Mouse (Mus musculus) heart, postnatal 4 days (tissue): ENCODE measurements around the gene Spty2d1. TPM values are rescaled to one million over a fixed set of nuclear protein-coding genes. Genes with fewer than 3 reads are reported as not detected.
A peak's percentile ranks its signal among the peaks of the same experiment; 100 is the strongest.

Experiments
- DNase-seq: peaks from one replicate; pipeline ENCODE4 v3.0.0; 2021
- total RNA-seq, 2 experiments: library from RNA; stranded (reverse); gene quantifications; 2 replicates each; pipeline ENCODE4 v1.2.3; 2021

The Spty2d1 gene
- total RNA-seq, 2 experiments from 2014 or later: 15.1 to 15.7 TPM

DNA sequence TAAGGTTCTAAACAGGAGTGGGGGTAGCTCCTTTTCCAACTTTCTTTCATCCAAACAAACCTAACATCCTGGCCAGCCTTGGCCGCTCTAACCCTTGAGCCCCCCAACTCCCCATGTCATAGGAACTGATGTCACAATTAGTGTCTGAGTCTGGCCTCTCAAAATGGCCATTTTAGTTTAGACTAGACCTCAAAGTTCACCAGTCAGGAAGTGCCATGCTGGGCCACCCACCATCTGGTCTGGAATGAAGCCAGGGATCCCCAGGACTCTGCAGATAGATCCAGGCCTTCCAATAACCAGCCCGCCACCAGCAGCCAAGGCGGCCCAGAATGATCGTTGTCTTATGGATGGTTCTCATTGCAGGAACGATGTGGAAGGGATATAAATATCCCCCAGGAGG lies 21.6 kb downstream of the Spty2d1 start:
- DNase-seq: no peak

DNA sequence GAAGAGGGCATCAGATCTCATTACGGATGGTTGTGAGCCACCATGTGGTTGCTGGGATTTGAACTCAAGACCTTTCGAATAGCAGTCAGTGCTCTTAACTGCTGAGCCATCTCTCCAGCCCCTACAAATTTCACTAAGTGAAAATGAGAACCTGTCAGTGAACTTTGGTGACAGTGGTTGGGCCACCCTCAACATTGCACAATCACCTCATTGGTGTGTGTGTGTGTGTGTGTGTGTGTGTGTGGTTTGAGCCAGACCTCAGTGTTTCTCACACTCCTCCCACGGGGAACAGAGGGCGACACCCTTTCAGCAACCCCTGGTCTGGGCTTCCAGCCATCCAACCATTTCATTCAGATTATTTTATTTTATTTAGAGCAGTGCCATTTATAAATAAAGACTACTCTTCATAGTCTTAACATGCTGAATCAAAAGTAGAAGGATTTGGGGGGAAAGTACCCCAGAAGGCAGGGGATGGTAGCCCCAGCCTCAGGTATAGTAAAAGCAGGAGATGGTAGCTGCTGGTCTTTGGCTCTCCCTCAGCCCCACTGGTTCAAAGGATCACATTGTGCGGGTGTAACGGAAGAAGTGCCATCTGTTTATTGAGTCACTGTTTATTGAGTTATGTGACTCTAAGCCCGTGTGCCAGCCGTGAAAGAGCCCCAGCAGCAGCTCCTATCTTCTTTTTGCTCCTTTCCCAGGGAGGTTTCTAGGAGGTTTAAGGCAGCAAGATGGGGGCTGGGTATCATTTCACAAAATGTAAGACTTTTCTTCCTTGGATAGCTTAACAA lies 22.3 kb downstream of the Spty2d1 start:
- no peak for DNase-seq

DNA sequence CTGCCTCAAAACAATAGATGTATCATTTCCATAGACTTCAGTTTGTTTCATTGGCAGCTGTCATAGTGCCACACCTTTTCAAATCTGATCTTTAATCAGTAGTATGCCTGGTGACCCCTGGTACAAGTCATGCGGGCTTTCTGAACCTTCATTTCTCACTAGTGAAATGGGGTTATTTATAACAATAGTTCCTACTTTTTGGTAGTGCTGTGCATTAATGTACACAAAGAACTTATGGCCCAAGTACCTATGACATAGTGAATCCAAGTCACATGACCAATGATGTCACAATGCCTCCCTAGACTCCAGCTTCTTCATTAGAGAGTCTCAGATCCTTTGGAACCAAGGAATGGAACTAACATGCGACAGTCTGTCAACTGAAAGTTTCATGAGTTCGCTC lies 24.9 kb downstream of the Spty2d1 start, which contains the start of gene Gm9999:
Gene Gm9999 (plus strand): TSS at position 301 of the 400 bp plus-strand sequence.
- no peak for DNase-seq

DNA sequence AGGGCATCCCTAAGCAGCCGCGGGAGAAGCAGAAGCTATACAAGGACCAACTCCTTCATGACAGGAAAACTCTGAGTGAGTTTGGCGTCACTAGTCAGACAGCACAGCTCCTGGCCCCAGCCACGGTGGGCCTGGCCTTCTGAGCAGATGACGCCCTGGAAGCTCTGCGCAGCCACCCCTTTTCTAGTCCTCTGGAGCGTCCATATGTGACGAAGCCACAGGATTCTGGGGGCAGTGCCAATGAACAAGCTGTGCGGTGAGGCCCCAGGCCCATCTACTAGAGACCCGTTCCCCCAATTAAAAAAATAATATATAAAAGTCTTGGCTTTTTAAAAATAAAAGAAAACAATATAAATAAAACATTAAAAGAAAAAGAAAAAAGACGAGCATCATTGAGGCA lies 32.8 kb downstream of the Spty2d1 start:
- no peak for DNase-seq

DNA sequence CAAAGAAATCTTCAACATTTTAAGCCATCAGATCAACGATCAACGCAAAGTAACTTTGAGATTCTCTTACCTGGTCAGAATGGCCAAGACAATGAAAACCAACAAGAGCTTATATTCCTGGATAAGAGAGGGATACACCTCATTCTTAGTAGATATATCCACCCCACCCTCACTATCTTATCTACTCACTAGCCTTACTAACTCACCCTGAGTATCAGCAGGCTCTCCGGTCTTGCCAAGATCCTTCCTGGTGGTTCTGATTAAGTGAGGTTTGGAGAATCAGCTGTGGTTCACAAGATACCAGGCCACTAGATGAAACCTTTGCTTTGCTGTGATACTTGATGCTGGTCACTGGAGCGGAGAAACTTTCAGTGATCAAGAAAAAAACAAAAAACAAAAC lies 33.6 kb downstream of the Spty2d1 start:
- no peak for DNase-seq

DNA sequence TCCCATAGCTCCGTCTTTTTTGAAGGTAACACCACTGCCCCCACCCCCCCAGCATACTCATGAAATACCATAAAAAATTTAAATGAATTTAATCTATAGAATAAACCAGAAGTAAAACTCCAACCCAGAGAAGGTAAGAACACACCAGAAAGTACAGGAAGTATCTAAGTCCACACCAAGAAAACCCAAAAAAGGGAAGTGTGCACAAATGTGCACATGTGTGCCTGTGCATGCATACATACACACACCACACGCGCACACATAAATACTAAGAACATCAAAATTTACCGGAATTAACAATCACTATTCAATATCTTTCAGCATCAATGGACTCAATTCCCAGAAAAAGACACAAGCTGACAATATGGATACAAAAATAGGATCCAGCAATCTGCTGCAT lies 38.3 kb downstream of the Spty2d1 start:
- no peak for DNase-seq

DNA sequence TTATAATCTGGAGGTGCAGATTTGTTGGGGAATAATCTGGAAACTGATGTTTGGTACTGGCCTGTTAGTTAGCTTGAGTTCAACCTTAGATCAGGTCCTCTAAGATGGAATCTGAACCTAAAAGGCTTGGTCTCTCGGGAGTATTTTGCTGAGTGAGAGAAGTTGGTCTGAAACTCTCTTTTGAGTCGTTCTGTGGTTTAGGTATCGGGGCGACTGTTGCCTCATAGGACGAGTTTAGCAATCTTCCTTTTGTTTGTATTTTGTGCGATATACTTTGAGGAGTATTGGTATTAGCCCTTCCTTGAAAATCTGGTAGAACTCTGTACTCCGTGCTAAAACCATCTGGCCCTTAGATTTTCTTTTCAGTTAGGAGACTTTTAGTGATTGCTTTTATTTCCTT lies 44.1 kb downstream of the Spty2d1 start:
- DNase-seq: no peak

DNA sequence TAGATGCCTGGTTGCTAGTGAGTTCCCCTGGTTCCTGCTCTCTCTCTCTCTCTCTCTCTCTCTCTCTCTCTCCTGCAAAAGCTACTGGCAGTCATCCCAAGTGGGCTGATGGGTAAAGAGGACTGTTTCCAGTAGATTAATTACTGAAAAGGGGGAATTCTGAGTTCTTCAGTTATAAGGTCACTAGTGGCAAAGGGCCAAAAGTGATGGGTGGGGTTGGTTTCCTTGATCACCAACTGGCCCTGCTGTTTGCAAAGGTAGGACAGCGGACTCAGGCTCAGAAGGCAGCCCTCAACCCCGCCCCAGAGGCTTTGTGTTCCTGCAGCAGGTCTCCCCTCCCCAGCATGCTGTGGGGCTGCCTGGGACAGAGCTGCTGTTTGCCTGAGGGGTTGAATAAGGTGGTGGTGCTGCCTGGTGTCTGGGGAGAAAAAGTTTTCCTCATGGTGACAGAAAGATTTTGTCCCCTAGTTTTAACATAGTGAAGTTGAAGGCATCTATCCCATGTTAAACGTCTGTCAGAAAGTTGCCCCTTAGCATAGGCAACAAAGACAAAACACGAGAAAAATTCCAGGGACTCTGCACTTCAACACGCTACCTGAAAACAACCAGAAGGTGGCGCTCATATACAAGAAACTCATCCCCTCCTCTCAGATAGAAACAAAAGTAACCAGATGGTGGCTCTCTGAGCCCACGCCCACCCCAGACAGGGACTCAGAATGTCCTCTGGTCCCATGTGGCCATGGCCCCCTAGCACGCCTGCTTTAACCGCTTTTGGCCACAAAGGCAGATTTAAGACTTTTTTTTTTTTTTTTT lies 45.2 kb downstream of the Spty2d1 start:
- DNase-seq: peak; percentile 81

DNA sequence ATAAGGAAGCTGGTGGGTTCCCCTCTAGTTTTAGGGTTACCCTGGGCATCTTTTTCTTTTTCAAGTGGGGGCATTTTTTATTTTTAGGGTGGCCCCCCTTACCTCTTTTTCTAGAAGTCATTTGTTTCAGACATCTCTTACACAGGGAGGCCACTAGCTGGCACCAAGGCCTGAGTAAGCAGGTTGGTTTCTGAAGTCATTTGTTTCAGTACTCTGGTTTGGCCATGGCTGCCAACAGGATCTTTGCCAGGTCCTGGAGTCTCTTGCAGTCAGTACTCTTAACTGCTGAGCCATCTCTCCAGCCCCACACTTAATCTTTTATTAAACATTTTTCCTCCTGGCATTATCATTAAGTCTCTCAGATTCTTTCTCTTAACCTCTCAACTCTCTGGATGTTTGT lies 46.1 kb downstream of the Spty2d1 start:
- DNase-seq: peak; percentile 33

DNA sequence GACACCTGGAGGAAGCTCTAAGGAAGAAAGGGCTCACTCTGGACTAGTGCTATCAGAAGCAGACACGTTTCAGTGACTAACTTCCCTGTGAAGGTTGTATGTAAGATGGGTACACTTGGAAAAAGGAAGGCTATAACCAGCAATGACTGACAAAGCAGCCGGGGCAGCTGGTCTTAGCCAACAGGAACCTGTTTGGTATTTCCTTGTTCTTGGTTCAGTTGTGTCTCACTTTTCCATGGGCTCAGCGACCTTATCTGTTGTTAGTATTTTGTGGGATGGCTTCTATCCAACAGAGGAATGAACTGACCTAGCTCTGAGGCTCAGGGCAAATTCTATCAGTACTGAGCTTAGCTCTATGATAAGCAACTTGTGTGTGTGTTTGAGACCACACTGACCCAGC lies 47.2 kb downstream of the Spty2d1 start:
- no peak for DNase-seq

DNA sequence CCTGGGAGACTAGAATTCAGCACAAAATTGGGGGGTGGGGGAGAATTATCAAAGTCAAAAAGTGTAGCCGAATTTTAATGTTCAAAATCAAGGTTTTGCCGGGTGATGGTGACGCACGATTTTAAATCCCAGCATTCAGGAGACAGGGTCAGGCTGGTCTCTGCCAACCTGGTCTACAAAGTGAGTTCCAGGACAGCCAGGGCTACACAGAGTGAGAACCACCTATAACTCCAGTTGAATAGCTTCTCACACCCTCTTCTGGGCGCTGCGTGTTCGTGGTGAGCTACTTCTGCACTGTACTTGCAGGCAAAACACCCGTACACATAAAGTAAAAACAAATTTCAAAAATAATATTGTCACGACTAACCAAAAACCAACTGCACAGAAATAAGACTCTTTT lies 49.4 kb downstream of the Spty2d1 start:
- no peak for DNase-seq

DNA sequence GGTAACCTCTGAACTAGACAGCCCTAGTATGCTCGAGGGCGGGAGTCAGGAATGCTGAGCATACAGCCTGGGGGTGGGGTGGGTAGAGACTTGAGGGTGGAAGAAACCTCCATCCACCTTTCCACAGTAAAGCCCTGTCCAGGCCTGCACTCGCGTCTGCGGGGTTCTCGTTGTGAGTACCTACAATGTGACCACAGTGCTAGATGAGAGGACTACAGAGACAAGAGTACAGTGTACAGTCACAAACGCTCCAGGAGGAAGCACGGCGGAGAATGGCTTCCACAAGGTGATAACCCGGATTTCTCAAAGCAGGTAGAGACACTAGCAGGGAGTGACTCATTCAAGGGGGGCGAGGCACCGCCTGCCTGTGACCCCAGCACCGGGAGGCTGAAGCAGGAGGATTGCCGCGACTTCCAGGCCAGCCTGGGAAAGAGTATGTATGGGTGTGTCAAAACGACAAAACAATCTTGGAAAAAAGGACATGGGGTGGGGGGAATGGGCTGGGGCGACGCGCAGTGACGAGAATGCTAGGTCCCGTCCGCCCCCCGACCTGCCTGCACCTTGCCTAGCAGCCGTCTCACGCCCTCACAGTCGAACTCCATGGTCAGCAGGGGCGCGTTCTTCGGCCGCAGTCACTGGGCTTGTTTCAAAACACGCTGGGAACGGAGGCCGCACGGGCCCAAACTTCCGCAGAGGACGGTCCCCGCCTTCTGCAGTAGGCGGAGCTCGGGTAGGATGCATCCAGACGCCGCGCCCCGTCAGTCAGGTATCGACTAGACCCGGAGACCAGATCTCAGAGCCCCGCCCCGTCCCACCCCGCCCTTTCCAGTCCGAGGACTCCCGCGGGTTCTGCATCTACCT lies 50.1 kb downstream of the Spty2d1 start, which contains the start of gene Uevld:
Gene Uevld (minus strand): TSS at position 697 of the 861 bp plus-strand sequence.
- peak; percentile 97 for DNase-seq

Other genes with a start within 250 kb of the Spty2d1 start
- gene Hps5, start 212.3 kb downstream of the Spty2d1 start, total RNA-seq: 10 to 100 TPM; 12.2 to 12.8 TPM
- gene Gtf2h1, start 212.3 kb downstream of the Spty2d1 start, total RNA-seq: 10 to 100 TPM; 22.9 to 23.8 TPM
- gene Ldha, start 166.9 kb downstream of the Spty2d1 start, total RNA-seq: 1,000 to 10,000 TPM; 1,136 TPM
- not detected for gene Ldhc, start 147.2 kb downstream of the Spty2d1 start, total RNA-seq
- 10 to 100 TPM; 87.5 to 92.4 TPM for gene Tsg101, start 88.4 kb downstream of the Spty2d1 start, total RNA-seq
- 10 to 100 TPM; 14.9 to 16.8 TPM for gene Uevld, start 49.9 kb downstream of the Spty2d1 start, total RNA-seq
- gene Gm9999, start 24.8 kb downstream of the Spty2d1 start, total RNA-seq: not detected
- 10 to 100 TPM; 16.9 to 23.8 TPM for gene Tmem86a, start 42.2 kb upstream of the Spty2d1 start, total RNA-seq
- not detected for gene Ptpn5, start 125.3 kb upstream of the Spty2d1 start, total RNA-seq
- gene Mrgpra6, start 196.5 kb upstream of the Spty2d1 start, total RNA-seq: not detected
- gene Mrgpra9, start 244.4 kb upstream of the Spty2d1 start, total RNA-seq: not detected